Mouse (Mus musculus): Measurements from ENCODE around the gene Dennd1c. TPM values are rescaled to one million over a fixed set of nuclear protein-coding genes. Genes with fewer than 3 reads are reported as not detected.
A peak's percentile ranks its signal among the peaks of the same experiment; 100 is the strongest.

The Dennd1c gene
- polyA plus RNA-seq, 1 experiment from 2014 or later = 5.1 TPM

DNA sequence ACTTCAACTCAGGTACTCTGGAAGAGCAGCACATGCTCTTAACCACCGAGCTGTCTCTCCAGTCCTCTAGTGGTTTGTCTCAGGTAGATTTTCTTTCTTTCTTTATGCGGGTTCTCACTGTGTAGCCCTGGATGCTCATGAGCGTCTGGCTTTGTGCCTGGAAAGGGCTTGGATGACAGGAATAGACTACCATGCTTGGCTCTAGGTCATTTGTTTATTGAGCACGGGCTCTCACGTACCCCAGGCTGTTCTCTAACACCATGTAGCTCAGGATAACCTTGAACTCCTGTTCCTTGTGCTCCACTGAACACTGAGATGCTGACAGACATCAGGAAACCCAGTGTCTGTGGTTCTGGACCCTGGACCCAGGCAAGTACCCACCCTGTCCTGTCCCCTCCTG lies 4.2 kb upstream of the Dennd1c start:
- Histone ChIP-seq H3K4me1 (replicated peaks; ENCODE audit: insufficient read depth, low read length) (peaks cover 6% of the 10 kb centered on the region), H3K4me2 (ENCODE audit: low read length) (no peak overlapping the region), H3K36me3 (ENCODE audit: insufficient read depth, low read length) (no peaks in the 10 kb centered on the region), H3K27ac (no peak overlapping the region), H3K9me3 (replicated peaks; ENCODE audit: low read length) (no peaks in the 10 kb centered on the region), H3K9ac (ENCODE audit: low read depth, low read length) (no peak overlapping the region), H3K27me3 (ENCODE audit: insufficient read depth, low read length) (no peaks in the 10 kb centered on the region), H3K4me3 (replicated peaks; ENCODE audit: low read depth, low read length) (no peak overlapping the region)
- WGBS = 79% methylated on average over 5 of the region's 5 CpGs
- DNase-seq (ENCODE audit: low spot score) = no peak
- no peak for TF ChIP-seq CTCF (IDR thresholded peaks at IDR 0.05; ENCODE audit: low read depth)
- no peak for ATAC-seq (replicated peaks; ENCODE audit: low FRiP score, low read depth)

GRCm38 (mm10) chr17:57081234-57081842 lies 3.0 kb upstream of the Dennd1c start:
- Histone ChIP-seq H3K9me3 (replicated peaks; ENCODE audit: low read length) (no peaks in the 10 kb centered on the region), H3K4me2 (ENCODE audit: low read length) (no peak overlapping the region), H3K4me1 (replicated peaks; ENCODE audit: insufficient read depth, low read length) (no peaks in the 10 kb centered on the region), H3K27ac (no peak overlapping the region), H3K36me3 (ENCODE audit: insufficient read depth, low read length) (no peaks in the 10 kb centered on the region), H3K9ac (ENCODE audit: low read depth, low read length) (no peak overlapping the region), H3K27me3 (ENCODE audit: insufficient read depth, low read length) (no peaks in the 10 kb centered on the region), H3K4me3 (replicated peaks; ENCODE audit: low read depth, low read length) (no peak overlapping the region)
- ATAC-seq (replicated peaks; ENCODE audit: low FRiP score, low read depth) (no peak), DNase-seq (ENCODE audit: low spot score) (no peak)
- WGBS = 94% methylated on average over 31 of the region's 31 CpGs
- no peak for TF ChIP-seq CTCF (IDR thresholded peaks at IDR 0.05; ENCODE audit: low read depth)

GRCm38 (mm10) chr17:57079919-57080318 lies 1.6 kb upstream of the Dennd1c start:
- TF ChIP-seq CTCF (IDR thresholded peaks at IDR 0.05; ENCODE audit: low read depth) = no peak
- DNase-seq (ENCODE audit: low spot score) = no peak
- no peak overlapping the region for H3K9ac ChIP-seq (ENCODE audit: low read depth, low read length)
- H3K4me2 ChIP-seq (ENCODE audit: low read length) = no peak overlapping the region
- H3K9me3 ChIP-seq (replicated peaks; ENCODE audit: low read length) = no peaks in the 10 kb centered on the region
- no peak for ATAC-seq (replicated peaks; ENCODE audit: low FRiP score, low read depth)
- H3K36me3 ChIP-seq (ENCODE audit: insufficient read depth, low read length) = no peaks in the 10 kb centered on the region
- no peak overlapping the region for H3K27ac ChIP-seq
- 66% methylated on average over 3 of the region's 3 CpGs for WGBS
- H3K4me3 ChIP-seq (replicated peaks; ENCODE audit: low read depth, low read length) = no peak overlapping the region
- H3K4me1 ChIP-seq (replicated peaks; ENCODE audit: insufficient read depth, low read length) = no peaks in the 10 kb centered on the region
- H3K27me3 ChIP-seq (ENCODE audit: insufficient read depth, low read length) = no peaks in the 10 kb centered on the region

DNA sequence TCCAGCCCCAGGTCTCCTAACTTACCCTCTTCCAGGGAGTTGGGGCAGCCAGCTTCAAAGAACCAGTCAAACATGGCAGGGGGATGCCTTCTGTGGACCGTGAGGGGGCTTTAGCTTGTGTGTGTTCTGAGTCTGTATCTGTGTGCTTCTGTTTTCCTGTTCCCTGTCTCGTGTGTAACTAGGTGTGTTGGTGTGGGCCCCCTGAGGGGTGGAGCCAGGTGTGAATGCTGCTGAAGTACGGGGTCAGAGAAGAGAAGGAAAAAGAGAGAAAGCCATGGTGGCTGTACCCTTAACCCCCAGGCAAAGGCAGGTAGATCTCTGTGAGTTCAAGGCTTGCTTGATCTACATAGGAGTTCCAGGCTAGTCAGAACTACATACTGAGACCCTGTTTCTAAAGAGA lies 1.4 kb downstream of the Dennd1c start:
- Histone ChIP-seq H3K9me3 (replicated peaks; ENCODE audit: low read length) (no peaks in the 10 kb centered on the region), H3K4me1 (replicated peaks; ENCODE audit: insufficient read depth, low read length) (no peaks in the 10 kb centered on the region), H3K27ac (no peak overlapping the region), H3K27me3 (ENCODE audit: insufficient read depth, low read length) (no peaks in the 10 kb centered on the region), H3K36me3 (ENCODE audit: insufficient read depth, low read length) (no peaks in the 10 kb centered on the region), H3K4me2 (ENCODE audit: low read length) (no peak overlapping the region), H3K9ac (ENCODE audit: low read depth, low read length) (no peak overlapping the region), H3K4me3 (replicated peaks; ENCODE audit: low read depth, low read length) (no peak overlapping the region)
- ATAC-seq (replicated peaks; ENCODE audit: low FRiP score, low read depth) = no peak
- no peak for DNase-seq (ENCODE audit: low spot score)
- TF ChIP-seq CTCF (IDR thresholded peaks at IDR 0.05; ENCODE audit: low read depth) = no peak
- WGBS = 58% methylated on average over 3 of the region's 3 CpGs

DNA sequence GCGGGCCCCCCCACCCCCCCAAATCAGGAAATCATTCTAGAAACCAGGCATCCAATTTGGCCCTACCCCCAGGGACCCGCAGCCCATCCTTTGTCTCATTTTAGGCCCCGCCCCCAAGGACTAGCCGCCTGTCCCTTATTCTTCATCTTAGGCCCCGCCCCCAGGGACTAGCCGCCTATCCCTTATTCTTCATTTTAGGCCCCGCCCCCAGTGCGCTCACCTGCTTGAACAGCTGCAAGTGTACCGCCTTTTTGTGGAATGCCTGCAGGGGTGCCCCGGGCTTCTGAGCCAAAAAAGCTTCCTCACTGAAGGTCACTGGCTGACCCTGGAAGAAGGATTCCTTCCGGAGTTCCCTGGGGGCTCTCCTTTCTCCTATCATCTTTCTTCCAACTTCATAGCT lies 7.6 kb downstream of the Dennd1c start:
- no peak overlapping the region for H3K9ac ChIP-seq (ENCODE audit: low read depth, low read length)
- no peaks in the 10 kb centered on the region for H3K9me3 ChIP-seq (replicated peaks; ENCODE audit: low read length)
- H3K36me3 ChIP-seq (ENCODE audit: insufficient read depth, low read length) = 0 out of 2 replicates have a peak, but pooled peaks cover 2% of the 10 kb centered on the region
- peak overlapping the region; percentile 38 for H3K4me2 ChIP-seq (ENCODE audit: low read length)
- ATAC-seq (replicated peaks; ENCODE audit: low FRiP score, low read depth) (peak; percentile 79), DNase-seq (ENCODE audit: low spot score) (peak; percentile 60)
- TF ChIP-seq CTCF (IDR thresholded peaks at IDR 0.05; ENCODE audit: low read depth) = no peak
- H3K27ac ChIP-seq = no peak overlapping the region
- no peak overlapping the region for H3K4me3 ChIP-seq (replicated peaks; ENCODE audit: low read depth, low read length)
- 5% methylated on average over 11 of the region's 11 CpGs for WGBS
- H3K4me1 ChIP-seq (replicated peaks; ENCODE audit: insufficient read depth, low read length) = no peaks in the 10 kb centered on the region; the same call in 1 of the 2 replicates
- no peaks in the 10 kb centered on the region for H3K27me3 ChIP-seq (ENCODE audit: insufficient read depth, low read length)

GRCm38 (mm10) chr17:57070272-57070671 lies 8.0 kb downstream of the Dennd1c start:
- ATAC-seq (replicated peaks; ENCODE audit: low FRiP score, low read depth) = no peak
- Histone ChIP-seq H3K27ac (no peak overlapping the region), H3K9me3 (replicated peaks; ENCODE audit: low read length) (no peaks in the 10 kb centered on the region), H3K27me3 (ENCODE audit: insufficient read depth, low read length) (no peaks in the 10 kb centered on the region), H3K4me1 (replicated peaks; ENCODE audit: insufficient read depth, low read length) (no peaks in the 10 kb centered on the region; the same call in 1 of the 2 replicates), H3K4me2 (ENCODE audit: low read length) (peak overlapping the region; percentile 38), H3K4me3 (replicated peaks; ENCODE audit: low read depth, low read length) (no peak overlapping the region), H3K36me3 (ENCODE audit: insufficient read depth, low read length) (0 out of 2 replicates have a peak, but pooled peaks cover 2% of the 10 kb centered on the region), H3K9ac (ENCODE audit: low read depth, low read length) (no peak overlapping the region)
- no peak for DNase-seq (ENCODE audit: low spot score)
- TF ChIP-seq CTCF (IDR thresholded peaks at IDR 0.05; ENCODE audit: low read depth) = no peak
- WGBS = 7% methylated on average over 9 of the region's 9 CpGs

DNA sequence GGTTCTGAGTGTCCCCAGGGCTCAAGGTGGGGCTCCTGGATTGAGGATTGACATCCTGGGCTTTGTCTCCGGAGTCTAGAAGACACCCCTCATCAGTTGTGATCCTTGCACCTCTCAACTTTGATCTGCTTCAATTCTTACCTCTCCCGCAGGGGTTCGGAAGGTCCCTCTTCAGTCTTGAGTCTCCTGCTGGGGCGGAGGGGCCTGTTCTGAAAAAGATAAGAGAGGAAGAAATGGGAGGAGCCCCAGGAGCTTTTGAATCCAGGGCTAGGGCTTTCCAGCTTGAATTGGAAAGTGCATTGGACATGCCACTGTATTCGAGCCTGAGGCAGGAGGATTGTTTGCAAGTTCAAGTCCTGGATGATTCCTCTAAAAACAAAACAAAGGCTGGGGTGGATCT lies 11.4 kb downstream of the Dennd1c start:
- 67% methylated on average over 5 of the region's 5 CpGs for WGBS
- Histone ChIP-seq H3K27ac (no peak overlapping the region), H3K4me3 (replicated peaks; ENCODE audit: low read depth, low read length) (no peak overlapping the region), H3K4me1 (replicated peaks; ENCODE audit: insufficient read depth, low read length) (peaks cover 3% of the 10 kb centered on the region; the same call in 1 of the 2 replicates), H3K27me3 (ENCODE audit: insufficient read depth, low read length) (peaks cover 3% of the 10 kb centered on the region; the same call in 1 of the 2 replicates), H3K9ac (ENCODE audit: low read depth, low read length) (no peak overlapping the region), H3K9me3 (replicated peaks; ENCODE audit: low read length) (no peaks in the 10 kb centered on the region), H3K36me3 (ENCODE audit: insufficient read depth, low read length) (0 out of 2 replicates have a peak, but pooled peaks cover 2% of the 10 kb centered on the region), H3K4me2 (ENCODE audit: low read length) (no peak overlapping the region)
- TF ChIP-seq CTCF (IDR thresholded peaks at IDR 0.05; ENCODE audit: low read depth) = no peak
- no peak for ATAC-seq (replicated peaks; ENCODE audit: low FRiP score, low read depth)
- no peak for DNase-seq (ENCODE audit: low spot score)
